Mouse (Mus musculus) T-helper 1 cell (primary cell): ENCODE results near the gene Trim30a.
"Not testable (repeated sequence)": the region's sequence is repeated elsewhere in the genome, so short reads cannot be mapped to it uniquely, and the experiment has no call there.

Source experiments
- in situ Hi-C: fragments of 300-600 bp; cut with MboI, MseI; formaldehyde crosslinking; loops from one replicate; pipeline ENCODE4 v1.15.1; 2025; ENCODE audit warnings: high pct_unique_total_duplicates

Trim30a gene

GRCm38 (mm10) chr7:104465065-104465744, at the start of gene Trim30a:
TSS of gene Trim30a (minus strand) at chr7:104465193.
- in situ Hi-C loops = loop anchor here (5.0 to 25.0 kb wide), 2 partner anchors 73 to 922 kb away; partner anchors contain the start of gene Gm5901

DNA sequence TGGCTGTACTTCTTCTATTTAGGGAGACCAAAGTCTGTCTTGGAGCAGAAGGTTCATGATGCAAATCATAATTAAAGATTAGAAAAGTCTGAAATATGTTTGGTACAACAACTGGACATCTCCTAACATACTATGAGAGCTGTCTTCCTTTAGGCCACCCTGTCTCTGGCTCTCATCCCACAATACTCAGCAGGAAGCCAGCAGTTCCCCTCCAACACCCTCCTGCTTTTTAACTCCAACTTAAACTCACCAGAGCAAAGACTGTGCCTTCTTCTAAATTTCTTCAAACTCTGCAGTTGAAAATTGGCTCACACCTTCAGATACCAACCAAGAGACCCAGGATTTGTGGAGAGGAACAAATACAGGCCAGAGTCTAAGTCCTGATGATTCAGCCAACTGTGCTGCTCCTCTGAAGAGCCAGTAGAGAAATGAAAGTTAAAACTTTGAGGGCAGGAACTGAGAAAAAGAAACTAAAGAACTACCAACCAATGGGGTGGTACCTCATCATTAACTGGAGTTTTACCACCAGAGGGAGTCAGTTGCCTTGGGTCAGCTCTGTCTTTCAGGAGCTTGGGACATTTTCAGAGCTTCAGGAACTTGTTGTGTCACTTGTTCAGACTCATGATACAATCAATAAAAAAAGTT, 42.5 kb upstream of the Trim30a start, which contains the start of gene Trim30d:
Trim30d (minus strand) TSS at position 429 of the 645 bp plus-strand sequence.
- in situ Hi-C loops = loop anchor here (10.0 kb wide), 1 partner anchor 403 kb away; the partner anchor contains the start of gene Olfr646

- in situ Hi-C loops = loop anchor here (10.0 kb wide), 1 partner anchor 397 kb away; the partner anchor contains the start of gene Olfr646
Observed at GRCm38 (mm10) chr7:104501589-104502371, 36.8 kb upstream of the Trim30a start.

GRCm38 (mm10) chr7:104501186-104501585, 36.2 kb upstream of the Trim30a start:
- in situ Hi-C loops = loop anchor here (10.0 kb wide), 1 partner anchor 396 kb away; the partner anchor contains the start of gene Olfr646

GRCm38 (mm10) chr7:104499464-104499863, 34.5 kb upstream of the Trim30a start:
- in situ Hi-C loops = not testable (repeated sequence)

GRCm38 (mm10) chr7:104445961-104446645, 18.9 kb downstream of the Trim30a start:
- in situ Hi-C loops = loop anchor here (5.0 kb wide), 1 partner anchor 161 kb away; no protein-coding TSS in a partner anchor

DNA sequence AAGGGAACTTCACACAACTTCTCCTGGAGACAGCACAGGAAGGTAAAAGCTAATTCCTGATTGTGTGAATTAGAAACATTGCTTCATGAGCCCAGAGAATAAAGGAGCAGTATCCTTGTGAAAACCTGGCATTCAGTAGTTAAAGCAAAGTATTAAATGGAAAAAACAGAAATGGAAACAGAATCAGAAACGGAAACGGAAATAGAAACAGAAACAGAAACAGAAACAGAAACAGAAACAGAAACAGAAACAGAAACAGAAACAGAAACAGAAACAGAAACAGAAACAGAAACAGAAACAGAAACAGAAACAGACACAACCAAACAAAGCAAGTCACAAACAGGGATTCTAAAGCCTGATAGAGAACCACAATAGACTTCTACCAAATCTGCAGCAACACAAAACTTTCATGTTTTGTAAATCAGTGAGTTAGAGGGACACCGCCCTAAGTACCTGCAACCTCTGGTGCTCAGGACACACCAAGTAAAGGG, 60.5 kb downstream of the Trim30a start:
- in situ Hi-C loops = no loop called here

- in situ Hi-C loops = no loop called here
Observed at GRCm38 (mm10) chr7:104401140-104401539, 63.9 kb downstream of the Trim30a start.

GRCm38 (mm10) chr7:104400698-104401097, 64.3 kb downstream of the Trim30a start, which contains the start of gene Trim30c:
TSS of gene Trim30c (minus strand) at chr7:104400837.
- in situ Hi-C loops = no loop called here

- in situ Hi-C loops = no loop called here
Observed at GRCm38 (mm10) chr7:104398492-104398891, 66.5 kb downstream of the Trim30a start.

GRCm38 (mm10) chr7:104369736-104370414, 95.1 kb downstream of the Trim30a start, which contains the start of gene Trim30b:
TSS of gene Trim30b (minus strand) at chr7:104369884.
- in situ Hi-C loops = loop anchor here (5.0 kb wide), 1 partner anchor 232 kb away; the partner anchor contains the start of gene Olfr655

DNA sequence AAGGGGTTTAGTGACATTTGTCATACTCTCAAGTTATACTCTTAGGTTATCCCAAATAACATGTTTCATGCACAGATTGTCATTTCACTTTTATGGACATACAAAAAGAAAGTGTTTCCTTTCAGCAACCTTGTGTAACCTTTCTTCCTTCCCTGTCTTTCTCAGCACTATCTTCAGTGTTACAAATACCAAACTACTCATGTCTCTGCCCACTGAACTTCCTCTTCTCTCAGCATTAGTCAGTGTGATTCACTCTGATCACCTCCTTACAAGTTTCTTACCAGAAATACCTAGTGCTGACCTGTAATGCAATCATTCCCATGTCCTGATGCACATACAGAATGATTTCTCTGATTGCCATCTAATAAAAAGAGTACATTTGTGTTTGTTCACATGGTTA, 98.7 kb downstream of the Trim30a start:
- in situ Hi-C loops = no loop called here
